Mouse (Mus musculus) adrenal gland, postnatal 25 days (tissue): ENCODE measurements at regions not wholly inside any gene's neighbourhood (a gene's known extent, or its start where the extent isn't known, plus 50 kb on each side); places are given as distances from the start of the nearest gene placed in this dataset.

Source experiments
- DNase-seq: peaks from one replicate; pipeline ENCODE4 v3.0.0; 2021; ENCODE audit warnings: mixed read lengths

DNA sequence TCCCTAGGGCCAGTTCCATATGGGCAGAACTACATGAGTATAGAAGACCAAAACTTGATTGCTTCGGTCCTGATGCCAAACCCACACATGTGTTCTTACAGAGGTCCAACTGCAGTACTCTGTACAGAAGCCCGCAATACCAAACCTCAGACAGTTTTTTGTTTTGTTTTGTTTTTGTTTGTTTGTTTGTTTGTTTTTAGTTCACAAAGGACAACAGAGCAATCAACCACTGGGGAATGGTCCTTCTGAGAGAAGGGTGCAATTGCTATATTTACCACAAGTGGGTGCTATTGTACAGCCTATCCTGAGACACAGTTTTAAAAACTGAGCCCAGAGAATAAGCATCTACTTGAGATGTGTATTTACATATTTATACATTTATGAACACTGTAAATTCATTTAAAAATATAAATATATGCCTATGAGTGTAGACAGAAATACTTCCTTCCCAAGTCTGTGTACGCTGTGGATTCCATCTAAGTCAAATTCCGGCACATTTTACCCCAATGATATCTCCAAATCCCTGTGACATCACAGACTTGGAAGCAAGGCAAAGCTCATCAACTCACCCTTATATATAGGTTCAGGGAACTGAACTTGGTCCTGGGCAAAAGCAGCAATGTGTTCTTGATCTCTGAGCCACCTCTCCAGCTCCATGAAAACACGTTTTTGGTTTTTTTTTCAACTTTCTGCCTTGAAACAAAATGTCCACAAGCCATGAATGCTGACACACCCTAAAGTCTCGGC lies 101.3 kb upstream of the A26c2 start:
- no peak for DNase-seq

DNA sequence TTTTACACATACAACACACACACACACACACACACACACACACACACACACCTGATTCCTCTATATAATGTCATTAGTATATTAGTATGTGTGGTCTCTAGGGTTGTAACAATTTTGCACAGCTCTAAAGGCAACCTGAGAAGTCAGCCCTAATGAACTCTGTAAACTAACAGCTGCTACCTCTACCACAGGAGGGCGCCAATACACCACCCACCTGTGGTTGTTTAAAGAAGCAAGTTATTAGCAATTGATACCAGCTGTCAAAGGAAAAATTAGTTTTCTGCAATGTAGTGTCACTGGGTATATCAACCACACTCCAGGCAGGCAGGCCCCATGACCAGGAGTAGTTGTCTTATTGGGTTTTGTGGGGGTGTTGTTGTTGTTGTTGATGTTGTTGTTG lies 98.8 kb upstream of the A26c2 start:
- DNase-seq = peak; percentile 6

DNA sequence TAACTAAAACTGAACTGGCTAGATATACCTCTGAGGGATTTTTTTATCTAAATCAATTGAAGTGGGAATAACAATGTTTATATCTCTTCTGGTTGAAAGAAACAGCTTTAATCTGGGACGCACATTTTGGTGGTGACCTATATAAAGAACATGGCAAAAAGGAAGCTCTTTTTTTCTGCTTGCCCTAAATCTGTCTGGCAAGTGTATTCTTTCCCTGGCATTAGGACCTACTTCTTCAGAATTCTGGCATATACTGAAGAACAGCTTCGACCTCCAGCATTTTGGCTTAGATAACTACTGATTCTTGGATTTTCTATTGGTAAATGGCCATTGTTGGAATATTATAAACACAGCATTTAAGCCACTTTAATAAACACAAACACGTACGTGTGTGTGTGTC lies 70.9 kb upstream of the A26c2 start:
- no peak for DNase-seq

DNA sequence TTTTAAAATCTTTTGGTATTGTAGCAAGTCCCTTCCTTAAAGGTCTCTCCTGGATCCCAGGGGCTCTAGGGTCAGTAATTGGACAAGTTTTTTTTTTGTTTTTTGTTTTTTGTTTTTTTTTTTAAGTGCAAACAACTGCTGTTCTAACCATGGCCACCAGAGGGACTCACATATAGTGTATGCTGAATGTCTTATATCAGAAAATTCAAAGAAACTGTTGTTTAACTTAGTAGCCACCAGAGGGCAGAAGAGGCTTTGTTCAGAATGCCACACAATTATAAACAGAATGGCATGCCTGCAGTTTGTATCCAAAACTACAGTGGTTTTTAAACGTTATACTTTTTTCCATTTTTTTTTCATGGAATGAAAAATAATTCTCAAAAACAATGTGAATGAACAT lies 53.6 kb upstream of the A26c2 start:
- no peak for DNase-seq
